Mouse (Mus musculus) neural tube, embryonic 15.5 days (tissue): ENCODE data around the gene Chrna9. TPM values are rescaled to one million over a fixed set of nuclear protein-coding genes. Genes with fewer than 3 reads are reported as not detected.

Experiments used
- ATAC-seq: fragments of 200-750 bp; cut with Nextera tagmentation; 2 replicates; pipeline ENCODE4 v1.8.0; 2017; ENCODE audit warnings: mild to moderate bottlenecking, moderate TSS enrichment, moderate library complexity; ENCODE audit not compliant: low FRiP score
- H3K27ac ChIP-seq: fragments of 300-500 bp; sonication (generic); replicated peaks from 2 replicates; pipeline ENCODE4 v1.5.1; 2015; ENCODE audit warnings: mild to moderate bottlenecking, inconsistent platforms
- H3K27me3 ChIP-seq: fragments of 300-500 bp; sonication (generic); replicated peaks from 2 replicates; pipeline ENCODE4 v1.6.1; 2015; ENCODE audit warnings: inconsistent platforms
- H3K36me3 ChIP-seq: fragments of 300-500 bp; sonication (generic); 2 replicates; pipeline ENCODE4 v1.6.1; 2015; ENCODE audit warnings: inconsistent platforms
- H3K4me1 ChIP-seq: fragments of 300-500 bp; sonication (generic); 2 replicates; pipeline ENCODE4 v1.6.1; 2015; ENCODE audit warnings: inconsistent platforms
- H3K4me2 ChIP-seq: fragments of 300-500 bp; sonication (generic); 2 replicates; pipeline ENCODE4 v1.6.1; 2015; ENCODE audit warnings: inconsistent platforms, mild to moderate bottlenecking, moderate library complexity
- H3K4me3 ChIP-seq: fragments of 300-500 bp; sonication (generic); replicated peaks from 2 replicates; pipeline ENCODE4 v1.5.1; 2015; ENCODE audit warnings: mild to moderate bottlenecking, inconsistent platforms
- H3K9ac ChIP-seq: fragments of 300-500 bp; sonication (generic); replicated peaks from 2 replicates; pipeline ENCODE4 v1.6.1; 2015; ENCODE audit warnings: mild to moderate bottlenecking, inconsistent platforms
- H3K9me3 ChIP-seq: fragments of 300-500 bp; sonication (generic); replicated peaks from 2 replicates; pipeline ENCODE4 v1.6.1; 2016; ENCODE audit warnings: inconsistent platforms
- WGBS: fragments of 180-500 bp; shearing (Covaris S2); methylation state at CpG from one replicate; pipeline ENCODE4 v1.1.7; 2015; ENCODE audit warnings: mixed read lengths; 5-methylcytosine and 5-hydroxymethylcytosine counted together
- polyA plus RNA-seq: library from polyadenylated mRNA; unstranded; fragments of >200 nt; fragmentation: Nextera tagmentation; extraction: Ambion mirVana; gene quantifications from 2 replicates; pipeline ENCODE4 v1.2.1, GENCODE M21; 2015

Gene Chrna9
- polyA plus RNA-seq, 1 experiment from 2014 or later: not detected

DNA sequence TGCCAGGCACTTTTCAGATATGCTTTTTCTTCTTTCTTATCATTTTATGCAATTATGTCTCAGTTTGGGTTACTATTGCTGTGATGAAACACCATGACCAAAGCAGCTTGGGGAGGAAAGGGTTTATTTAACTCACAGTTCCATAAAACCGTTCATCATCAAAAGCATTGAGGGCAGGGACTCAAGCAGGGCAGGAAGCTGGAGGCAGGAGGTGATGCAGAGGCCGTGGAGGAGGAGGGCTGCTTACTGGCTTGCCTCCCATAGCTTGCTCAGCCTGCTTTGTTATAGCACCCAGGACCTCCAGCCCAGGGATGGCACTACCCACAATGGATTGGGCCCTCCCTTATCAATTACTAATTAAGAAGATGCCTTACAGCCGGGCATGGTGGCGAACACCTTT lies 6.4 kb downstream of the Chrna9 start:
- Histone ChIP-seq H3K27ac (no peak overlapping the region), H3K4me1 (no peaks in the 10 kb centered on the region), H3K36me3 (no peaks in the 10 kb centered on the region), H3K9ac (no peak overlapping the region), H3K4me3 (no peak overlapping the region), H3K27me3 (no peaks in the 10 kb centered on the region), H3K9me3 (0 out of 2 replicates have a peak, but pooled peaks cover 3% of the 10 kb centered on the region), H3K4me2 (no peak overlapping the region)
- WGBS: 73% methylated on average over 4 of the region's 4 CpGs
- no peak for ATAC-seq

DNA sequence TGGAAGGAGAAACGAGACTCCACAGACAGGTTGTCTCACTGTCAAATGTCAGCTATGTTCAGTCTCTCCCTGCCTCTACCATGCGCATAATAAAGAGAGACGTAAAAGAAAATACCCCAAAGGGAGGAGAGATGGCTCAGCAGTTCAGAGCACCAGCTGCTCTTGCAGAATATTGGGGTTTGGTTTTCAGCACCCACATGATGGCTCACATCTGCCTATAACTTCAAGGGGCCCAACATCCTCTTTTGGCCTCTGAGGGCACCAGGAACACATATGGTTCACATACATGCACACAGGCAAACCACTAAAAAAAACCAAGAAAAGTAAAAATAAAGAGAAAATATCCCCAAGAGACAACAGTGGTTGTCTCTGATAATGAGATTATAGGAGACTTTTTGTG lies 15.1 kb downstream of the Chrna9 start:
- Histone ChIP-seq H3K27me3 (no peaks in the 10 kb centered on the region), H3K4me3 (no peak overlapping the region), H3K9me3 (no peaks in the 10 kb centered on the region), H3K27ac (peak overlapping the region; percentile 84), H3K4me2 (peak overlapping the region; percentile 45; the same call in 1 of the 2 replicates), H3K4me1 (peaks cover 17% of the 10 kb centered on the region), H3K9ac (no peak overlapping the region), H3K36me3 (no peaks in the 10 kb centered on the region)
- 18% methylated on average over 3 of the region's 3 CpGs for WGBS
- no peak for ATAC-seq

DNA sequence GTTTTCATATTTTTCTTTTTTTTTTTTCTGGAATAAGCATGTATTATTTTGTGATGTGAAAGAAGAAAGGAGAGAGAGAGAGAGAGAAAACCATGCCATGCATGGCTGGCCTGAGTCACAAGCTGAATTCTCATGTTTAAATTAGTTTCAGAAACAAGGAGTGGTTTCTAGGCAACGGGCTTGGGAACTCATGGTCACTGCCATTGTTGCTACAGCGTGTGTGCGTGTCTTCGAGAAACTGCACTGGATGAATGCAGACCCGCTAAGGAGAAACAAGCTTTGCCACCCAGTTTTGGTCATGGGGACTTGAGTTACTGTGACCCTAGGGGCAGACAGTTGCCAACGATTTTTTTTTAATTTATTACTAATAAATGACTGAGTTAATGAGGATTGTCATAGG lies 15.5 kb downstream of the Chrna9 start:
- Histone ChIP-seq H3K9ac (no peak overlapping the region; the same call in 1 of the 2 replicates), H3K4me2 (peak overlapping the region; percentile 45), H3K27me3 (no peaks in the 10 kb centered on the region), H3K27ac (peak overlapping the region; percentile 84), H3K4me1 (peaks cover 21% of the 10 kb centered on the region), H3K4me3 (no peak overlapping the region), H3K36me3 (no peaks in the 10 kb centered on the region), H3K9me3 (no peaks in the 10 kb centered on the region)
- WGBS: 10% methylated on average over 6 of the region's 6 CpGs
- ATAC-seq: peak; percentile 67

DNA sequence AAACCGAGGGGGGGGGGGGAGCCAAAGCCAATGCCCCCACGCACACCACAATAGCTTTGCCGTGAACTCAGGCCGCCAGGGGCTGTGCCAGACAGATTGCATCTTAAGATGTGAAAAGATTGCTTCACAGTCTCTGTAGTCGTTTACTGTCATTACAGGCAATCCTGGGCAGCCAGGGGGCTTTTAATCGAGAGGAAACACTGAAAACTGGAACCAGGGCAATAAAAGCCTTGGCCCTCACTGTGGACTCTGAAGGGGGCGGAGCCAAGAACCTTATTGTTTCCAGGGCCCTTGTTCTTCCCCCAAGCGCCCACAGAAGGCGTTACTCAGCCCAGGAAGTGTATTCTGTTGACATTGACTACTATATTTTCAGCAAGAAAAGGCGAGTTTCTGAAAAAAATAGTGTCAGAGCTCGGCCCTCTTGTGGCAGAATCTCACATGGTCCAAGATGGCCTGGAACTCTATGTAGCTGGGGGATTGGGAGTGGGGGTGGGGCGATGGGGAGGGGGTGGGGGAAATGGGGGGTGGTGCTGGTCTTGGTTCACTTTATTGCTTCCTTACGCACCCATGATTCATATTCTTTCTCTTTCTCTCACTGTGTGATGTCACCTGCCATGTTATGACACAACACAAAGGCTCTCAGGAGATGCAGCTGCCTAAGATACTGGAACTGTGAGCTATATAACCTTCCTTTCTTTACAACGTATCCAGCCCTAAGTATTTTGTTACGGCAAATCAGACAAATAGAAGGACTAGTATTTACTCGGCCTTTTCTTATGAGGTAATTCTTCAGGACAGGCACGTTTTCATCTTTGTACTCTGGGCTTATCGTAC lies 16.2 kb downstream of the Chrna9 start:
- peak; percentile 56 for ATAC-seq

DNA sequence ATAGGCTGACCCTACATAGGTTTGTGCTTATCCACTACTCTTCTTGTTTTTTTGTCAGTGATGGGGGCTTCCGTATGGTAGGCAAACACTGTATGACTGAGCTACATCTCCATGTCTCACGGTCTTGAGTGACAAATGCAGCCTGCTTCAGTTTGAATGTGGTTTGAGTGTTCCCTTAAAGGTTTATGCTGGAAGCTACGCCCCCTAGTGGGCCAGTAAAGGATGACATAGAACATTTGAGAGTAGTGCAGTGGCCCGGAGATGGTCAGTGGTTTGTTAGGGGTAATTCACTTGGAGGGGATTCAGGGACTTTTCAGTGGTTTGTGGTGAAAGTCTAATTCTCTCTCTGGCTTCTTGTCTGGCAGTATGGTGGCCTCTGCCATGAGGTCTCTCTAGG lies 16.8 kb downstream of the Chrna9 start:
- H3K27ac ChIP-seq: peak overlapping the region; percentile 84
- no peak for ATAC-seq
- H3K36me3 ChIP-seq: no peaks in the 10 kb centered on the region
- peaks cover 29% of the 10 kb centered on the region for H3K4me1 ChIP-seq
- H3K4me3 ChIP-seq: no peak overlapping the region
- H3K9me3 ChIP-seq: no peaks in the 10 kb centered on the region
- 80% methylated on average over 4 of the region's 4 CpGs for WGBS
- no peak overlapping the region for H3K9ac ChIP-seq
- H3K27me3 ChIP-seq: no peaks in the 10 kb centered on the region
- no peak overlapping the region for H3K4me2 ChIP-seq

More for the DNA sequence above, 16.2 kb downstream of the Chrna9 start:
- H3K4me1 ChIP-seq: peaks cover 28% of the 10 kb centered on the region
- peak overlapping the region; percentile 84 for H3K27ac ChIP-seq
- no peak overlapping the region for H3K4me3 ChIP-seq
- no peaks in the 10 kb centered on the region for H3K36me3 ChIP-seq
- H3K9ac ChIP-seq: no peak overlapping the region; the same call in 1 of the 2 replicates
- 32% methylated on average over 18 of the region's 18 CpGs for WGBS
- peak overlapping the region; percentile 45 for H3K4me2 ChIP-seq
- no peaks in the 10 kb centered on the region for H3K9me3 ChIP-seq
- H3K27me3 ChIP-seq: no peaks in the 10 kb centered on the region

DNA sequence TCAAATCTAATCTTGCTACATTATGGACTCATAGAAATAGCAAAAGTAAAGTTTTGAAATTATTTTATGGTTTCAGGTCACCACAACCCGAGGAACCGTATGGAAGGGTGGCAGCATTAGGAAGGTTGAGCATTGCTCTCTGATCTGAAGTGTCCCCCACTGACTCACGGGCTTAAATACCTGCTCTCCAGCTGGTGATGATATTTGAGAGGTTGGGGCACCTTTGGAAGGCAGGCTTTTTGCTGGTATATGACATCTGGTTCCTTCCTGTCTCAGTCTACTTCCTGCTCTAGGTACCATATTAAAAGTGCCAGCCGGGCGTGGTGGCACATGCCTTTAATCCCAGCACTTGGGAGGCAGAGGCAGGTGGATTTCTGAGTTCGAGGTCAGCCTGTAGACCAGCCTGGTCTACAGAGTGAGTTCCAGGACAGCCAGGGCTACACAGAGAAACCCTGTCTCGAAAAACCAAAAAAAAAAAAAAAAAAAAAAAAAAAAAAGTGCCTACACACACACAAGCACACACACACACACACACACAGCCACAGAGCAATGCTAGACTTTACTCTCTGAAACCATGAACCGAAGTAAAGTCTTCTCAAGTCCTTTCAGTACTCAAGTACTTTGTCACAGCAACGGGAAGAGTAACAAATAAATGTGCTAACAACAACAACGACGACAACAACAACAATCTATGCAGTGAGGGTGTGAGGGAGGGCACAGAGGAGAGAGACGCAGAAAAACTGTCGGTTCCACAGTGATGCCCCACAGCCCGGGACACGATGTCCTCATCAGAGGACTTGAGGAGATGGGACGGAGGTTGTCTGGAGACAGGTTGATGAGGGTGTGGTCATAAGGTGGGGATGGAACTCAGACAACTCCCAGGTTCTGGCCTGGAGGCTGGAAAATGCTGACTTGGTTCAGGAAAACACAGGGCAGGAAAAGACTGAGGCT lies 19.7 kb downstream of the Chrna9 start:
- 0 out of 2 replicates have a peak overlapping the region, but pooled peaks have one; percentile 2 for H3K27ac ChIP-seq
- H3K36me3 ChIP-seq: no peaks in the 10 kb centered on the region
- no peak overlapping the region for H3K4me2 ChIP-seq
- H3K27me3 ChIP-seq: no peaks in the 10 kb centered on the region
- no peak overlapping the region for H3K4me3 ChIP-seq
- no peaks in the 10 kb centered on the region for H3K9me3 ChIP-seq
- peaks cover 29% of the 10 kb centered on the region for H3K4me1 ChIP-seq
- no peak for ATAC-seq
- H3K9ac ChIP-seq: no peak overlapping the region
- 92% methylated on average over 16 of the region's 16 CpGs for WGBS

DNA sequence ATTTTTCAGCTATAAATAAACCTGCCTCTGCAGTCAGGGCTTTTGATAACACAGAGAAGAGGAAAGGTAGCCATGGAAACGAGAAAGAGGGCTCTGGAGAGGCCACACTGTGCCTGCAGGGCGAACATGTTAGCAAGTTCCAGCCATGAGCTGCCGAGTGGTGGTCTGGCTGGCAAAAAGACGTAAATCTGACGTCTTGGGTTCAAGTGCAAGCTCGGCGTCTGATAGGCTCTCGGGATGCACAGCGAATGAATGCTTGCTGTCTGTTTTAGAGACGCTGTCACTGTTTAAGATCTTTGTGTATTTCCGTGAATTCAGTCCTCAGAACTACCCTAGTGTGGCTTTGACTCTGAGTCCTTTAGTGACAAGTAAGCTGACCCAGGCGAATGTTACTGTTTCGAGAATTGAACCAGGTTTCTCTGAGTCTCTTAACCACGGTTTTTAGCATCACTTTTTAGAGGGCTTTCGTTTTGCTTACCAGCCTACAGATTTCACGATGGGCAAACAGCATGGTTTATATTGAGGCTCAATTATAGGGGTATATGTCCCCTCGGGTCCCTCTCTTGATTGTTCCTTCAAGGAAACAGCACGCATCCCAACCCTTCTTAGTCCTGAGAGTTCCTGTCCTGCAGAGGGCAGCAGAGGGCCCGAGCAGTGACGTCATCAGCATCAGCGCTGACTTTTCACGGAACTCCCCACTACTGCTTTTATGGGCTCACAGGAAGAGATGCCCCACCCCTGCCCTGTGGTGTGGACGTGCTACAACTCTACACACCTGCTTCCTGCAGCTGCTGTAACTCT lies 20.8 kb downstream of the Chrna9 start:
- no peaks in the 10 kb centered on the region for H3K36me3 ChIP-seq
- ATAC-seq: peak; percentile 48; the same call in 1 of the 2 replicates
- peak overlapping the region; percentile 56 for H3K4me2 ChIP-seq
- H3K9ac ChIP-seq: no peak overlapping the region
- 24% methylated on average over 23 of the region's 23 CpGs for WGBS
- no peaks in the 10 kb centered on the region for H3K27me3 ChIP-seq
- H3K27ac ChIP-seq: peak overlapping the region; percentile 2; the same call in 1 of the 2 replicates
- H3K4me1 ChIP-seq: peaks cover 20% of the 10 kb centered on the region
- no peaks in the 10 kb centered on the region for H3K9me3 ChIP-seq
- peak overlapping the region; percentile 39 for H3K4me3 ChIP-seq

DNA sequence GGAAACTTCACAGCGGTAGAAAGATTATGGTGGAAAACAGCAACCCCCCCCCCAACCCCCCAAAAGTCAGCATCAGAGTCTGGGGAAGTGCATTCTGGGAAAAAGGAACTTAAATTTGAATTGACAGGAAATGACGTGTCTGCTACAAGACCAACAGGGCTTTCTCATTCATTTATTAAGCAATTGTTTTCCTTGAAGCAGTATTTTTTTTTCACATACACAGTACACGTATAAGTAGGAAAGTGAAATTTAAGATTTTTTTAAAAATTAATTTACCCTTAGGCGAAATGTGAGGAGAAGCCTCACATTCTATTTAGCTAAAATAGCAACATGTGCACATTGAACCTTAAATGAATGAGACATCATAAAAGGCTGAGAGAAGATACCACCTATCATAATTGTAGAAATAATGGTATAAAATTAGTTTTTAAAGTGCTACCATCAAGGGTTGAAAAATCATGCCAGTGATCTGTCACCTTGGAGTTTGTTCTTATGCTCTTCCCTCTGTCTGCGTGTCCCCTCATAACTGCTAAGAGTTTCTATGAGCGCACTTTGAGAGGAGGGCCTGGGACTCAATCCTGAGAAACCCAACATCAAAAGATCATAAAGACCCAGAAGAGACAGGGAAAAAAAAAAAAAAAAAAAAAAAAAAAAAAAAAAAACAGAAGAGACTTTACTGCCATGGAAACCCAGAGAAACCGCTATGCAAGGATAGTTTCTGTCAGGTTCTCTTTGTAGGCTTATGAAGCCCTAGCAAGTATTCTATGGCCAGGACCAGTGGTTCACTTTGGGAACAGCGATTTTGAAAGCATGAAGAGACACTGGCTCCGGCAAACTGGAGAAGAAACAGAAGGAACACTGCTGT lies 21.7 kb downstream of the Chrna9 start:
- Histone ChIP-seq H3K9me3 (no peaks in the 10 kb centered on the region), H3K4me3 (peak overlapping the region; percentile 39), H3K27me3 (no peaks in the 10 kb centered on the region), H3K4me2 (peak overlapping the region; percentile 56), H3K4me1 (peaks cover 14% of the 10 kb centered on the region), H3K27ac (0 out of 2 replicates have a peak overlapping the region, but pooled peaks have one; percentile 2), H3K9ac (no peak overlapping the region), H3K36me3 (no peaks in the 10 kb centered on the region)
- 78% methylated on average over 9 of the region's 9 CpGs for WGBS
- no peak for ATAC-seq

DNA sequence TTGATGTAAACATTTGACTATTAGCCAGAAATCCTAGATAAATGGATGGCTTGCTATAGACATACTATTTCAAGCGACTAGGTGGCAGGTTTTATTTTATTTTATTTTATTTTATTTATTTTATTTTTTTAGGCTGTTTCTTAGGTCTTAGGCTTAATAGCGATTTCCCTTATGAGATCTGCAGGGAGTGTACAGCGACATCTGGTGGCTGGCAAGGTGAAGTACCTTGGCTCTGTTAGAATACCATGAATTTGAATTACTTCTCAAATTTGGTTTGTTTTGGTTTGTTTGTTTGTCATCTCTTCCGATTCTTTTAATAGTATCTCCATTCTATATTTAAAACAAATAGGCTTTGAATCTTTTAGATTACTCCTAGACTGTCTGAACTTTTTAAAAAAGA lies 23.9 kb downstream of the Chrna9 start:
- no peak overlapping the region for H3K9ac ChIP-seq
- WGBS: 2% methylated on average over 4 of the region's 4 CpGs
- ATAC-seq: no peak
- H3K27me3 ChIP-seq: no peaks in the 10 kb centered on the region
- no peak overlapping the region for H3K4me2 ChIP-seq
- H3K4me3 ChIP-seq: no peak overlapping the region
- H3K27ac ChIP-seq: no peak overlapping the region
- H3K9me3 ChIP-seq: no peaks in the 10 kb centered on the region
- H3K4me1 ChIP-seq: peaks cover 14% of the 10 kb centered on the region
- H3K36me3 ChIP-seq: no peaks in the 10 kb centered on the region

DNA sequence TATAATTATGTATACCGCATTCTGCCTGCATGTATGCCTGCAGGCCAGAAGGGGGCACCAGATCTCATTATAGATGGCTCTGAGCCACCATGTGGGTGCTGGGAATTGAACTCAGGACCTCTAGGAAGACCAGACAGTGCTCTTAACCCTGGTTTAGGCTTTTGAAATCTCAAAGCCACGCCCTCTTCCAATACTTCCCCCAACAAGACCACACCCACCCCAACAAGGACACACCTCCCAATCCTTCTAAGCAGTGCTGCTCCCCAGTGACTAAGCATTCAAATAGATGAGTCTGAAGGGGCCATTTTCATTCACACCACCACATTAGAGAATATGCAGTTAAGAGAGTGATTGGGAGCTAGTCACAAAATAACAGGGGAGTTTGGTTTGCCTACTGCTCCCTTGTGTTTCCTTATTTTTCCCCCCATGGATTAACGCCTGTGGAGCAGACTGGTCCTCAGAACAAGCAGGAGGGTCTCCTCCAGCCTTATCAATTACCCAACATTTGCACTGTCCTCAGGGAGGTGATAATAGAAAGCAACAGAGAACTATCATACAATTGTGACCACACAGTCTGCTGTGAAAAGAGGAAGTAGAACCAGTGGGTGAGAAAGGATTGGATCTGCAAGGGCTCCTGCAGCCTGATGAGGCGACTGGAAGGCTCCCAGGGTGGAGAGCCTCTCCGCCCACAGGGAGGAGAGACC lies 25.3 kb downstream of the Chrna9 start:
- no peak overlapping the region for H3K4me3 ChIP-seq
- WGBS: 80% methylated on average over 5 of the region's 5 CpGs
- no peak overlapping the region for H3K9ac ChIP-seq
- H3K27me3 ChIP-seq: no peaks in the 10 kb centered on the region
- H3K36me3 ChIP-seq: no peaks in the 10 kb centered on the region
- H3K4me1 ChIP-seq: peaks cover 10% of the 10 kb centered on the region
- H3K9me3 ChIP-seq: no peaks in the 10 kb centered on the region
- no peak for ATAC-seq
- no peak overlapping the region for H3K4me2 ChIP-seq
- H3K27ac ChIP-seq: no peak overlapping the region
